Mouse (Mus musculus): ENCODE measurements around the gene Cd300a. TPM values are rescaled to one million over a fixed set of nuclear protein-coding genes. Genes with fewer than 3 reads are reported as not detected.
A peak's percentile ranks its signal among the peaks of the same experiment; 100 is the strongest.

The Cd300a gene
- polyA plus RNA-seq, 1 experiment from 2014 or later = 1.4 TPM

DNA sequence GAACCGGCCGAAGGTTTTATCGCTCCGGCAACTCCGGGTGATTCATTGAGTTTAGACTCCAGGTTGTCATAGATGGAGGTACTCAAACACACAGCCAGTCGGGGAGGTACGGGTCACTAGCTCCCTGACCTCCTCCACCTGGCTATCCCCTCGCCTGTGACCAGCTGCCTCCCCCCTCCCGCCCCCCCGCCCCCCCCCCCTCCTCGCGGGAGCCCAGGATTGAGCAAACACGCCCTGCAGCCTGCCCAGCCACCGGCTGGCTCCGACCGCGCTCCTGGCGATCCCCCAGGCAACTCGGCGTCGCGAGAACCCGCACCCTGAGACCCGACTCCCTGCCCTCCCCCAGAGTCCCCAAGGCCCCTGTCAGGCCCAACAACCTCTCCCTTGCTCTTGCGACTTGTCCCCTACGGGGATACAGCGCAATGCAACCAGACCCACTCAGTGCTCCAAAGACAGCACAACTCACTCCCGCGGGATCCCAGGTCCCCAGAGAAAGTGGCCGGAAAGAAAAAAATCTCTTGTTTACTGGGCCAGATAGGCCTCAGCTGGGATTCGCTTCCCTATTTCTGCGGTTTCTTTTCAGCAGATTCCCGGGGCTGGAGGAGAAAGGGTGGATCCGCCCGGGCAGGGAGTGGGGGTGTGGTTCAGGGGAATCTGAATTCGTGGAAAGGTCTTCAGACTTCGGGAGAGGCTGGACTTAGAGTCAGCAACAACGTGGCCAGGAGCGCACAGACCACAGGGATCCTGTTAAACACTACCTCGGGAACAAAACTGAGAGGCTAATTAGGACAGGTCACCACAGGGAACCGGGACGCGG lies 39.2 kb upstream of the Cd300a start, which contains the start of gene Gprc5c:
Gprc5c (plus strand) TSS at position 701 of the 817 bp plus-strand sequence.
- ATAC-seq (replicated peaks; ENCODE audit: insufficient number of reproducible peaks, low FRiP score, low TSS enrichment, low read depth) = no peak
- no peaks in the 10 kb centered on the region for H3K27me3 ChIP-seq (ENCODE audit: control insufficient read depth, insufficient read depth, low read length)

DNA sequence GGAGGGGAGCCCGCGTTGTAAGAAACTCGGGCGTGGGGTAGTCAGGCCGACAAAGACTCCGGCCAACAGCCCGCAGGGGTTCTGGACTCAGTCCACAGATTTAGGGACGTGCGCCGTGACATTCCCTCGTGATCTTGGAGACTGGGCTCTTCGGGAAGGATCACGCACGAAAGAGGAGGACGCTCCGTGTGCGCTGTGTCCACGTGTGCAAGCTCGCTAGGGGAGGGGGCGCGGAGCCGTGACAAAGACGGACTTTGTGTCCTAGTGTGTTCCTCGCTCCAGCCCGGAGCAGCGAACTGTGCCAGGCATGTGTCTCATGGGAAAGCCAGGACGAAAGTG lies 38.6 kb upstream of the Cd300a start:
- H3K36me3 ChIP-seq (replicated peaks; ENCODE audit: control insufficient read depth, insufficient read depth, low read depth, low read length) = no peaks in the 10 kb centered on the region
- H3K4me1 ChIP-seq (ENCODE audit: control insufficient read depth, insufficient read depth, low read length) = peaks cover 11% of the 10 kb centered on the region
- WGBS = under 1% methylated on average over 27 of the region's 27 CpGs
- H3K27ac ChIP-seq (replicated peaks; ENCODE audit: low read depth, low read length) = peak overlapping the region; percentile 38; the same call in 1 of the 2 replicates
- H3K9me3 ChIP-seq (replicated peaks; ENCODE audit: control insufficient read depth, low read length) = no peaks in the 10 kb centered on the region
- peak overlapping the region; percentile 74 for H3K4me3 ChIP-seq (ENCODE audit: low read depth, low read length)
- DNase-seq (ENCODE audit: low spot score) = peak; percentile 43
- peak overlapping the region; percentile 96 for H3K4me2 ChIP-seq (ENCODE audit: low read depth, low read length)
- ATAC-seq (replicated peaks; ENCODE audit: insufficient number of reproducible peaks, low FRiP score, low TSS enrichment, low read depth) = no peak
- H3K9ac ChIP-seq (replicated peaks; ENCODE audit: low read length) = peak overlapping the region; percentile 89
- H3K27me3 ChIP-seq (ENCODE audit: control insufficient read depth, insufficient read depth, low read length) = no peaks in the 10 kb centered on the region

More for the DNA sequence above, 39.2 kb upstream of the Cd300a start, which contains the start of gene Gprc5c:
- H3K9me3 ChIP-seq (replicated peaks; ENCODE audit: control insufficient read depth, low read length) = no peaks in the 10 kb centered on the region
- H3K27ac ChIP-seq (replicated peaks; ENCODE audit: low read depth, low read length) = peak within 1 kb of the TSS; percentile 38
- under 1% methylated on average over 34 of the region's 43 CpGs for WGBS
- peak within 1 kb of the TSS; percentile 96 for H3K4me2 ChIP-seq (ENCODE audit: low read depth, low read length)
- peaks cover 11% of the 10 kb centered on the region for H3K4me1 ChIP-seq (ENCODE audit: control insufficient read depth, insufficient read depth, low read length)
- H3K9ac ChIP-seq (replicated peaks; ENCODE audit: low read length) = peak within 1 kb of the TSS; percentile 89
- no peaks in the 10 kb centered on the region for H3K36me3 ChIP-seq (replicated peaks; ENCODE audit: control insufficient read depth, insufficient read depth, low read depth, low read length)
- DNase-seq (ENCODE audit: low spot score) = peak; percentile 57
- H3K4me3 ChIP-seq (ENCODE audit: low read depth, low read length) = peak within 1 kb of the TSS; percentile 74

DNA sequence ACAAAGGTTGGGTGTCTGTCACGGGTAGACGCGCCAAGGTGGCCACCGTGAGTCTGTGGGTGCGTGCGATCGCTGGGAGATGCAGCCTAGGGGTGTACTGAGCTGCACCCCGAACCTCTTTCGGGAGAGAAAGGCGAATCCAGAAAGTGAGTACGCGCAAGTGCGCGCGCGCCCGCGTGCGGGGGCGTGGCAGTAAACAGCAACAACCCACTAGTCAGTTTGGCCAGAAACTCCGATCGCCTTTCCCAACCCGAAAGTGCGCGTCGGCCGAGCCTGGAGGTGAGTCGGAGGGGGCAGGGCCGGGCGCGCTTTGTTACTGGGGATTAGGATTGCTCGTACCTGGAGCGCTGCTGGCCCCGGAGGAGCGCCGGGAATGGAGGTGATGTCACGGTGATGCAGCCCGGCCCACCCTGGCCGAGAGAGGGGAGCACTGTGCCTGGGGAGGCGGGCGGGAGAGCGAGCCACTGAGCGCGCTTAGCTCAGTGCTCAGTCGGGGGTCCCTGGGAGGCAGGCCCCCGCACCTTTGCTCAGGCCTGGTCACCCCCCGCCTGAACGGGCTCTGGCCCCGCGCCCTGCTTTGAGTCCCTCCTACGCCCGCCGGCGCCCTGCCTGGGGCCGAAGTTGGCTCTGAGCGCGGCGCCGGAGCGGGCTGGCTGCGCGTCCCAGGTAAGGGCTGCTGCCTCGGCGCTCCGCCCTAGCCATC lies 38.1 kb upstream of the Cd300a start:
- ATAC-seq (replicated peaks; ENCODE audit: insufficient number of reproducible peaks, low FRiP score, low TSS enrichment, low read depth) = peak; percentile 72; the same call in 1 of the 2 replicates
- H3K27me3 ChIP-seq (ENCODE audit: control insufficient read depth, insufficient read depth, low read length) = no peaks in the 10 kb centered on the region
- H3K4me1 ChIP-seq (ENCODE audit: control insufficient read depth, insufficient read depth, low read length) = peaks cover 11% of the 10 kb centered on the region
- H3K4me3 ChIP-seq (ENCODE audit: low read depth, low read length) = peak overlapping the region; percentile 74
- peak overlapping the region; percentile 89 for H3K9ac ChIP-seq (replicated peaks; ENCODE audit: low read length)
- peak overlapping the region; percentile 38 for H3K27ac ChIP-seq (replicated peaks; ENCODE audit: low read depth, low read length)
- peak; percentile 84 for DNase-seq (ENCODE audit: low spot score)
- H3K4me2 ChIP-seq (ENCODE audit: low read depth, low read length) = peak overlapping the region; percentile 96
- WGBS = 0% methylated on average over 56 of the region's 65 CpGs
- no peaks in the 10 kb centered on the region for H3K36me3 ChIP-seq (replicated peaks; ENCODE audit: control insufficient read depth, insufficient read depth, low read depth, low read length)
- no peaks in the 10 kb centered on the region for H3K9me3 ChIP-seq (replicated peaks; ENCODE audit: control insufficient read depth, low read length)

DNA sequence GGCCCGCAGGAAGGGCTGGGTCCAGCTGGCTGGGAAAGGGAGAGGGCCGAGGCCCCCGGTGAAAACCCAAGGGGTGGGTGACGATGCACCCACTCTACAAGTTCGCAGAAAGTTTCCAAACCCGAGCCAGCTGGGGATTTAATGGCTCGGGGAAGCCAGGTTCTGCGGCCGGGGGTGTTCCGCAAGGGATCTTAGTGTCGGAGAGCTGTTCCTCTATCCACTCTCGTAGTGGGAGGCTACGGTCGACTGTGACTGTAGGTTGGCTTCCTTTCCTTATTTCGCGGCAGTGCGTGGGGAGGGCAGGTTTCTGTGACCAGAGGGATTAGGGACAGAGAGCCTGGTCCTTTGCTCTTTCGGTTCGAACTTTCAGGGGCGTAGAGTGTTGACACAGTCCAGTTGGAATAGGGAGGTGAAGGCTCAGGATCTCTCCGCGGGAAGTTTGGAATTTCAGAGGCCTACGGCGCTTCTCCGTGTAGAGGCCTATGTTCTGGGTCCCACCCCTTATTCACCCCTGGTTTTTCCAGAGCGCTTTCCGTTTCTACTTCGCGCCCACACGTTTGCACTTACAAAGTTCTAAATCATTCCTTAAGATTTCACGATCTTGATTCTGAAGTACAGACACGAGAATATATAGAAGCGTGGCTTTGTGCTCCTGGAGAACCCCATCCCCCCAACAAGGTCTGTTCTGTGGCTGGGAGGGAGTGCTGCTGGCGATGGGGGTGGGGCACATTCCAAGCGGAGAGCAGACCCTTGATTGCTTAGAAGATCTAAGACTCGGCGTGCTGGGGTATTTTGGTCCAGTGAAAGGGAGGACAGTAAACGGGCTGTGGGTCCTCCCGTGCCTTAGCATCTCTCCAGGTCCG lies 37.3 kb upstream of the Cd300a start:
- peak; percentile 81 for DNase-seq (ENCODE audit: low spot score)
- Histone ChIP-seq H3K4me1 (ENCODE audit: control insufficient read depth, insufficient read depth, low read length) (peaks cover 11% of the 10 kb centered on the region), H3K4me3 (ENCODE audit: low read depth, low read length) (peak overlapping the region; percentile 74), H3K27me3 (ENCODE audit: control insufficient read depth, insufficient read depth, low read length) (no peaks in the 10 kb centered on the region), H3K27ac (replicated peaks; ENCODE audit: low read depth, low read length) (peak overlapping the region; percentile 38), H3K4me2 (ENCODE audit: low read depth, low read length) (peak overlapping the region; percentile 96), H3K9ac (replicated peaks; ENCODE audit: low read length) (peak overlapping the region; percentile 89), H3K9me3 (replicated peaks; ENCODE audit: control insufficient read depth, low read length) (no peaks in the 10 kb centered on the region), H3K36me3 (replicated peaks; ENCODE audit: control insufficient read depth, insufficient read depth, low read depth, low read length) (no peaks in the 10 kb centered on the region)
- ATAC-seq (replicated peaks; ENCODE audit: insufficient number of reproducible peaks, low FRiP score, low TSS enrichment, low read depth) = peak; percentile 40; the same call in 1 of the 2 replicates
- WGBS = 1% methylated on average over 40 of the region's 40 CpGs

DNA sequence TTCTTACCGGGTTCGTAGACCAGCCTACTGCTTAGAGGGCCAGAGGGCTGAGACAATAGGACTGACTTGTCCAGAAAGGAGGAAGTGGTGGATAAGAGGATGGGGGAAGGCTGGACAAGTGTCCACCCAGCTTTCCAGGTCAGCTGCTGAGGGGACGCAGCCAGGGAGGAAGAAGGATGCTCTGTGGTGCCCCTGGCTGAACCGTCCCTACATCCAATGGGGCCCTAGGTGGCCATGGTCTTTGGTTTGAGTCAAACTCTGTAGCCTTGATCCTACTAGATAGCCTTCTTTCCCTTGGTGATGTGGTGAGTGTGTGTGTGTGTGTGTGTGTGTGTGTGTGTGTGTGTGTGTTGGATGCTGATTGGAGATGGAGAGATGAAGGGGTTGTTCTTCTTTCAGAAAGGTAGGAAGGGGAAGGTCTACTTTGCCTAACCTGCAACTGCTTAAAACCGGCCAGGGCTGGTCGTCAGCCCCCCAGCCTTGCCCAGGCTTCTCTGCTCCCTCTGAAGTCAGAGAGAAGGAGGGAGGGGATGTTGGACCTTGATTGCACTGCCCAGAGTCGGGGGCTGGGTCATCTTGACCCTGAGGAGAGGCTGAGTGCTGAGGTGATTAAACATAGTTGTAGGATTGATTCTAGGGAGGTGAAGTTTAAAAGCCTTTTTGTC lies 36.5 kb upstream of the Cd300a start:
- Histone ChIP-seq H3K27ac (replicated peaks; ENCODE audit: low read depth, low read length) (peak overlapping the region; percentile 10; the same call in 1 of the 2 replicates), H3K9me3 (replicated peaks; ENCODE audit: control insufficient read depth, low read length) (no peaks in the 10 kb centered on the region), H3K4me1 (ENCODE audit: control insufficient read depth, insufficient read depth, low read length) (peaks cover 11% of the 10 kb centered on the region), H3K27me3 (ENCODE audit: control insufficient read depth, insufficient read depth, low read length) (no peaks in the 10 kb centered on the region), H3K36me3 (replicated peaks; ENCODE audit: control insufficient read depth, insufficient read depth, low read depth, low read length) (no peaks in the 10 kb centered on the region), H3K4me3 (ENCODE audit: low read depth, low read length) (peak overlapping the region; percentile 74), H3K4me2 (ENCODE audit: low read depth, low read length) (peak overlapping the region; percentile 96), H3K9ac (replicated peaks; ENCODE audit: low read length) (peak overlapping the region; percentile 89)
- ATAC-seq (replicated peaks; ENCODE audit: insufficient number of reproducible peaks, low FRiP score, low TSS enrichment, low read depth) (no peak), DNase-seq (ENCODE audit: low spot score) (no peak)
- WGBS = 5% methylated on average over 7 of the region's 7 CpGs

DNA sequence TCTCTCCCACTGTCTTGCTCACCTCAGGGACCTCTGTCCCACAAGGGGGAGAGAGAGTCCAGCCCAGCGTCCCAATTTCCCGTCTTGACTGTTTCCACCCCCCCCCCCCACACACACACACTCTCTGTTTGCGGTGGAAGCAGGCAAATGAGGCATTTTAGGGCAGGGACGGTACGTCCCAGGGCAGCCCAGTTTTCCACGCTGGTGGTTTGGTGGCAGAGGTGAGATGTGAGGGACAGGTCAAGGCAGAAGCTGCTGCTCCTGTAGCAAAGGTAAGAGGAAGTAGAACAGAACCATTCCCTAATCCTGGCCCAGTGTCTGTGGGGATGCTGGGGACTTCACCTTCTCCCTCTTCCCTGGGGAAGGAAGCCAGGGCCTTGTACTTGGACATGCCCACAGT lies 35.3 kb upstream of the Cd300a start:
- no peaks in the 10 kb centered on the region for H3K9me3 ChIP-seq (replicated peaks; ENCODE audit: control insufficient read depth, low read length)
- no peak overlapping the region for H3K9ac ChIP-seq (replicated peaks; ENCODE audit: low read length)
- no peak for ATAC-seq (replicated peaks; ENCODE audit: insufficient number of reproducible peaks, low FRiP score, low TSS enrichment, low read depth)
- H3K4me3 ChIP-seq (ENCODE audit: low read depth, low read length) = no peak overlapping the region
- no peak overlapping the region for H3K27ac ChIP-seq (replicated peaks; ENCODE audit: low read depth, low read length)
- 70% methylated on average over 6 of the region's 6 CpGs for WGBS
- no peaks in the 10 kb centered on the region for H3K27me3 ChIP-seq (ENCODE audit: control insufficient read depth, insufficient read depth, low read length)
- no peak for DNase-seq (ENCODE audit: low spot score)
- no peaks in the 10 kb centered on the region for H3K36me3 ChIP-seq (replicated peaks; ENCODE audit: control insufficient read depth, insufficient read depth, low read depth, low read length)
- peaks cover 10% of the 10 kb centered on the region for H3K4me1 ChIP-seq (ENCODE audit: control insufficient read depth, insufficient read depth, low read length)
- H3K4me2 ChIP-seq (ENCODE audit: low read depth, low read length) = no peak overlapping the region

DNA sequence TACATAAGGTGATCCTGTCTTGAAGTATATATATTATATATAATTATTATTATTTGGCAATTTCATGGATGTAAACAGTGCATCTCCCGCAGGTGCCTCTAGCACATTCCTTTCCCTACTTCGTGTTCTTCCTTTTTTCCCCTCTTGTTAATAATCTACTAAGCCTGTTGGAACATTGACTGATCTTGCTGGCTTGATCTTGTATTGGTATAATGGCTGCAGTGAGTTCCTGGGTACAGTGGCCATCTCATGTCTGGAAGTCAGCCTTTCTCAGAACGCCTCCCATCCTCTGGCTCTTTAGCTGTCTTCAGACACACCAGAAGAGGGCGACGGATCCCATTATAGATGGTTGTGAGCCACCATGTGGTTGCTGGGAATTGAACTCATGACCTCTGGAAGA lies 33.7 kb upstream of the Cd300a start:
- no peaks in the 10 kb centered on the region for H3K9me3 ChIP-seq (replicated peaks; ENCODE audit: control insufficient read depth, low read length)
- H3K4me1 ChIP-seq (ENCODE audit: control insufficient read depth, insufficient read depth, low read length) = no peaks in the 10 kb centered on the region; the same call in 1 of the 2 replicates
- 96% methylated on average over 5 of the region's 5 CpGs for WGBS
- H3K4me3 ChIP-seq (ENCODE audit: low read depth, low read length) = no peak overlapping the region
- H3K36me3 ChIP-seq (replicated peaks; ENCODE audit: control insufficient read depth, insufficient read depth, low read depth, low read length) = no peaks in the 10 kb centered on the region
- no peak for DNase-seq (ENCODE audit: low spot score)
- no peak overlapping the region for H3K4me2 ChIP-seq (ENCODE audit: low read depth, low read length)
- no peak overlapping the region for H3K27ac ChIP-seq (replicated peaks; ENCODE audit: low read depth, low read length)
- H3K27me3 ChIP-seq (ENCODE audit: control insufficient read depth, insufficient read depth, low read length) = no peaks in the 10 kb centered on the region
- no peak overlapping the region for H3K9ac ChIP-seq (replicated peaks; ENCODE audit: low read length)
- no peak for ATAC-seq (replicated peaks; ENCODE audit: insufficient number of reproducible peaks, low FRiP score, low TSS enrichment, low read depth)
